Mouse (Mus musculus) inflammation-experienced regulatory T-cells (primary cell): ENCODE data around the gene Kif24. TPM values are rescaled to one million over a fixed set of nuclear protein-coding genes. Genes with fewer than 3 reads are reported as not detected.

Experiments used
- polyA plus RNA-seq, 2 experiments: library from polyadenylated mRNA; unstranded; fragments of 100-300 nt; shearing (Covaris generic); gene quantifications; one replicate each; pipeline ENCODE4 v1.2.1; 2017

Gene Kif24
- polyA plus RNA-seq: 1 to 10 TPM; 1.3 to 3.7 TPM

GRCm38 (mm10) chr4:41464345-41465286 is at the start of gene Kif24, which contains the start of gene Nudt2:
TSS of gene Kif24 (minus strand) at chr4:41464887.
TSS of gene Nudt2 (plus strand) at chr4:41465151.

DNA sequence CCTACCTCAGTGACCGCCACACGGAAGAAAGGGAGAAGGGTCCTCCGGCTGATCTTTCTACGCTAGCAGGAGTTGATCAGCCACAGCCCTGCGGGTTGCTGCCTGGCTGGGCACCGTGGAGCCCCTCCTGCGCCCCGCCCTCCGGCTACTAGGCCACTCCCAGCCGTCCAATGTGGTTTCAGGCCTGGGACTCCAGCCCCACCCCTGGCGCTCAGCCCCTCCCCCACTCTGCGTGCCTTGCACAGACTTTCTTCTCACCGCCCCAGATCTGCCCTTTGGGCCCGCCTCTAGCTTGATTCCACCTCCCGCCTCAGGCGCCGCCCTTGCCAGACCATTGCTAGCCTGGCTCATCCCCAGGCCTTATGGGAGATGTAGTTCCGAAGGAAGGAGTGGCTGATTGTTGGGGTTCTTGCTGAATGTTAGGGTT is 38.3 kb upstream of the Kif24 start, which contains the start of gene AI464131:
Gene AI464131 (minus strand): TSS at position 91 of the 427 bp plus-strand sequence.

DNA sequence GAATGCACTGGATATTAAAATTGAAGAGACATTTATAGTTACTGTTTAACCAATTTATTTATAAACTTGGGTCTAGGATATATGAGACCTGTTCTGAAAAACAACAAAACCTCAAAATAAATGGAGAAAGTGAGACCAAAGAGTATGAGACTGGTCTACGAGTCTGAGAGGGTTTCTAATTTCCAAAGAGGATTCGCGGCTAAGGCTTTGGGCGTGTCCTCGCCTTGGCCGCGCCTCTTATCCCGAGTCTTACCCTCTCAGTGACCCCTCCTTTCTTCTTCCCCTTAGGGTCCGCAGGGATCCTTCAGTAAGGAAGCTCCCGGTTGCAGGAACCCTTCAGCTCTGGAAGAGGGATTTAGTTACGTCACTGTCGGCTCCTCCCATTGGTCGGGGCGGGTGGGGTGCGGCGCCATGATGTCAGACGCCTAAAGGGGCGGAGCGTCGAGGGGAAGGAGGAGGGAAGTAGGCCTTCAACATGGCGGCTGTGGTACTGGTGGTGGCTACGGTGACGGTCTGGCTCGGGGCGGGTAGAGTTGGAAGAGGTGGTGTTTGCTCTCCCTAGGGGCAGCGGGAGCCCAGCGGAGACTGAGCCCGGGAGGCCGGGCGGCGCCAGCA is 116.0 kb downstream of the Kif24 start, which contains the start of gene Ubap1:
Gene Ubap1 (plus strand): TSS at position 413 of the 615 bp plus-strand sequence.

Other genes with a start within 250 kb of the Kif24 start
- 10 to 100 TPM; 52.1 to 66.8 TPM for gene Ubap2, start 189.7 kb downstream of the Kif24 start, polyA plus RNA-seq
- 10 to 100 TPM; 66.3 to 94.5 TPM for gene Dcaf12, start 150.0 kb downstream of the Kif24 start, polyA plus RNA-seq
- 10 to 100 TPM; 76.2 to 83.2 TPM for gene Ubap1, start 115.9 kb downstream of the Kif24 start, polyA plus RNA-seq
- gene Nudt2, start 264 bp upstream of the Kif24 start, polyA plus RNA-seq: 10 to 100 TPM; 17.7 to 20.1 TPM
- gene AI464131, start 38.2 kb upstream of the Kif24 start, polyA plus RNA-seq: 1 to 10 TPM in 1 of 2 experiments, under 1 TPM in 1; 0.60 to 2.9 TPM
- not detected for gene 1110017D15Rik, start 52.4 kb upstream of the Kif24 start, polyA plus RNA-seq
- 1 to 10 TPM; 1.7 to 4.3 TPM for gene Fam219a, start 104.7 kb upstream of the Kif24 start, polyA plus RNA-seq
- gene Dnaic1, start 104.9 kb upstream of the Kif24 start, polyA plus RNA-seq: 1 to 10 TPM in 1 of 2 experiments, not detected in 1; 1.4 TPM
- gene Enho, start 175.4 kb upstream of the Kif24 start, polyA plus RNA-seq: 1 to 10 TPM in 1 of 2 experiments, not detected in 1; 1.6 TPM
- gene Cntfr, start 232.2 kb upstream of the Kif24 start, polyA plus RNA-seq: under 1 TPM; 0.31 to 0.72 TPM
- 10 to 100 TPM; 11.9 to 13.2 TPM for gene Il11ra1, start 235.1 kb upstream of the Kif24 start, polyA plus RNA-seq
- gene Rpp25l, start 248.6 kb upstream of the Kif24 start, polyA plus RNA-seq: 10 to 100 TPM; 36.8 to 37.6 TPM